Mouse (Mus musculus) gastrocnemius, postnatal 10 days (tissue): ENCODE measurements around the gene Appl1. TPM values are rescaled to one million over a fixed set of nuclear protein-coding genes. Genes with fewer than 3 reads are reported as not detected.
"Not testable (repeated sequence)": the region's sequence is repeated elsewhere in the genome, so short reads cannot be mapped to it uniquely, and the experiment has no call there.

ENCODE experiments used
- DNase-seq: peaks from one replicate; pipeline ENCODE4 v3.0.0; 2021; ENCODE audit warnings: mixed read lengths
- total RNA-seq, 2 experiments: library from RNA; stranded (reverse); gene quantifications; 2 replicates each; pipeline ENCODE4 v1.2.3; 2021

Gene Appl1
- total RNA-seq, 2 experiments from 2014 or later: 19.0 to 28.3 TPM

DNA sequence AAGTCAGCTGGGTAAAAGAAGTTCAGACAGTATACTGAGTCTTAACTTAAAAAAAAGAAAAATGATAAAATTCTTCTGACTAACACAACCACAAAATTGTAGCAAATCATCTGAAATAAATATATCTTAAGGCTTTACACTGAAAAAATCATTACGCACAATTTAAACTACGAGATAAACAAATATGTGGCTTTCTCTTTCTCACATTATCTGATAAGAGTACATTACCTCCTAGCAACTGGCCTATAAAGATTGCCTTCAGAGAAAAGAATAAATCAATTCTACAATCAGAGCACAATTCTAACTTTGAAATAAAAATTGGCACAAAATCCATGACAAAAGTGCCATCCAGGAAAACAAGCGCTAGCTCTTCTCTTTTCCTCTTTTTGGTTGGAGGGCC lies 1.9 kb downstream of the Appl1 start:
- DNase-seq: no peak

DNA sequence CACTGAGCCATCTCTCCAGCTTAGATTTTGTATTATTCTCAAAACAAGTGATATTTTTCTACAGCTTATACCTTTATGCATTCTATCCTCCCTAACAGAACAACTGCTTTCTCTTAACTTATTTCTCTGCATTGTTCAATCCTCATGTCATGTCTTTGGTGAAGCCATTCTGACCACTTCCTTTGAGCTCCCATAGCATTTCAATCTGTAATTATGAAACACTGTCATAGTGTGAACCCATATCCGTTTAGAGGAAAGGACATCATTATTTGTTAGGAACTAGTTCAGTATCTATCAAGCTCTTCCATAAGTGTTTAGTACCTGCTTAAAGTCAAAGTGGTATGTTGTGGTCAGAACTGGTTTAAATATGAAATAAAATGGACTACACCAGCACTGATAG lies 10.5 kb downstream of the Appl1 start:
- DNase-seq: no peak

DNA sequence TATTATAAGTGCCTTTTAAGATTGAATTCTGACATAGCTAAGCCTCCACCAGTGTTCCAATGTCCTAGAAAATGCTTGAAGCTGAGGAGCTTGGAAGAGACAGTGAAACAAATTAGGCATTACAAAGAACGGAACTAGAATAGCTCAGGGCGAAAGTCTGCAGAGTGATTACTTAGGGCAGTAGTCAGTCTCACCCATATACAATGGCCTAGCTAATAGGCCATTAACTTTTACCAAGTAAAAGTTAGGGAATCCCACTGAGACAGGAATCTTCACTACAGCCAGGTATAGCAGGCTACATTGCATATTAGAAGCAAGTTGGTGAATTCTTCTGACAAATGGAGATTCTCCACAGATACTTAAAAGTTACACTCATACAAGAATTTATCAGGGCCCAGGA lies 14.9 kb downstream of the Appl1 start:
- not testable (repeated sequence) for DNase-seq

DNA sequence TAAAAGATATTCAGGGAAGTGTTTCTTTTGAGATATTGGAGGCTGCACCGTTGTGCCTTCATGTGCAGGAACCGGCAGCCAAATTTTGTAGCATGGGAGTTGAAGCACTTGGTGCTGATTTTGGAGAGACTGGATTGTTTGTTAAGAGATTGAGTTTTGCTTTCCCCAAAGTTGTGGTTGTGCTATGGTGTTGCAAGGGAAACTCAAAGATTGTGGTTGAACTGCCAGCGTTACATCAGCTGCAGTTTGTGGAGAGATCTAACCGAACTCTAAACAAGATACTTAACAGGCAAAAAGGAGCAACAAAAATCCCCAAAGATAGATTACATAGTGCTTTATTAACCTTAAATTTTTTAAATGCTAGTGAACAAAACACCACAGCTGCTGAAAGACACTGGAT lies 35.5 kb downstream of the Appl1 start:
- no peak for DNase-seq

DNA sequence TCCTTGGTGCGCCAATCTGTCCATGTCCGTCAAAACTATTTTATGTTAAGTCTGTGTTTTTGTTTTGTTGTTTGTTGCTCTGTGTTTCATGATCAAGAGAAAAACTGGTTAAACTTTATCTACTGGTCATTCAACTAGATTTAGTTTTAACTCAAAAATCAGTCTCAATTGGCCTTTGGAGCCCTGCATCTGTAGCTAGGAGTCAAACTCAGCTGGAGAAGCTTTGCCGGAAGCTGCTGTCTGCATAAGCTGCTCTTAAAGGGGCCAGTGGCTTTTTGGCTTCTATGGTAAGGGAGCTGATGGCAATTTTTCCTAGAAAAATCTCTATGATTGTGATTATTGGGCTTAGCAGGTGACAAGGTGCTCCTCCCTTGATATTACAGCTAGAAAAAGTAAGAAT lies 36.1 kb downstream of the Appl1 start:
- DNase-seq: no peak

DNA sequence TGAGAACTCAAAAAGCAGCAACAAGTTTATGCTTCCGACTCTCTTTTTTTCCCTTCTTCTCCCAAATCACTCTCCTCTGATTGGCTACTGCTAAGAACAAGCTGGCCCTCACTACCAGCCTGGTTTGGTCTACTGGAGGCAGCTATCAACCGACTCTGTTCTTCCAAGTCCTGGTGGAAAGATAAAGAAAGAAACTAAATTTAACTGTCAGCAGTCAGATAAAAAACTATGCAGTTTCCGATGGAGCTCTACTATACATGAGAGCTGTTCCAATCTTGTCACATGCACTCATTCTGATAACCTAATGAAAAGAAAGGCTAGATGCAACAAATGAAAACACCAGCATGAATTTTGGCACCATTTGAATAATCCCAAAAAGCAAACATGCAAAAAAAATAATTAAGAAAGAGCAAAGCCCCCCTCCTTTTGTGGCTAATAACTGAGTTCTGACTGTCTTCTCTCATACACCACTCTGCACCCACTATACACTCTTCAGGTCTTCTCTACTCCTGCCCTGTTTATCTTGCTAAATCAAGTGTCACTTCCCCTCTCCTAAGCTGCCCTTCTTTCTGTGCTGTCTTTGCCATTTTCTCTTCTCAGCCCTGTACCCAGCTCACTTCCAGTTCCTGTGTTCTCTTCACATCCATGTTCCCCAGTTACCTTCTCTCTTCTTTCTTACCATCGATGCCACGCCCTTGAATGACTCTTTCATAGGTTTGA lies 47.2 kb downstream of the Appl1 start:
- DNase-seq: no peak

DNA sequence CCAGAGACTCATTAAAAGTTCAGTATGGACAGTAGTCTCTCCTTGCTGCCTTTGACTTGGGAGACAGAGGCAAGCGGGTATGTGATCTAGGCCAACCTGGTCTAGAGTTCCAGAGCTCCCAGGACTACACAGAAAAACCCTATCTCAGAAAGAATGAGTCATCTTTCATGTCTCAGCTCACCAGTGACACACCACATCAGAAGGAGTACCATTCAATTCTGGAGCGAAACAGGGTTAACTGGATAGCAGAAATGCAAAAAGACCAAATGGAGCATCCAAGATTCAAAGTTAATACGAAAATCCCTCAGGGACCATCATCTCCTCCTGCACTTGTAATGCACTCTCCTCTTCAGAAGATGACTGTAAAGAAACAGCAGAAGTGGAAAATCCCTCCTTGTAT lies 51.7 kb downstream of the Appl1 start:
- no peak for DNase-seq

DNA sequence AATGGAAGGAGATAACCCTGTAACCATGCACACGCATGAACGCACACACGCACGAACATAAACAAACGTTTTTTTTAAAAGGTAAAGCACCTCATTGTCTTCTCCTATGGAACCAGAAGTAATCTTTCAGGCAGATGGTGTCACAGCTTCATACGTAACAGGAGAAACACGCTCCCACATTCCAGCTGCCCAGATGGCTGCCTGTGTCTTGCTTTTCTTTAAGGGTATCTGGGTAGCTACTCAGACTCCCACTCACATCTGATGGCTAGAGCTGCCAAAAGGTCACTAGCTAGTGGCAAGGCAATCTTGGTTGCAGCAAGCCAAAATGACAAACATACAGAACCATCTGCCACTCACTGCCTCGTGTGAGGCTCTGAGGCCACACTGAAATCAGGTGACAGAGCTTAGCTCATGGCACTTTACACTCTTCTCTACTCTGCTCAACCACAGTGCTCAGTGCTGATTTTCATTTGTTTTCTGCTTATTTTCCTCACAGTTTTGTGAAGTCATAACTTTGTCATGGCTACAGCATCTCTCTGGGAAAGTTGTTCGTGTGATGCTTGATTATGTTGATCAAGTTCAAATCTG lies 57.3 kb downstream of the Appl1 start:
- DNase-seq: no peak

DNA sequence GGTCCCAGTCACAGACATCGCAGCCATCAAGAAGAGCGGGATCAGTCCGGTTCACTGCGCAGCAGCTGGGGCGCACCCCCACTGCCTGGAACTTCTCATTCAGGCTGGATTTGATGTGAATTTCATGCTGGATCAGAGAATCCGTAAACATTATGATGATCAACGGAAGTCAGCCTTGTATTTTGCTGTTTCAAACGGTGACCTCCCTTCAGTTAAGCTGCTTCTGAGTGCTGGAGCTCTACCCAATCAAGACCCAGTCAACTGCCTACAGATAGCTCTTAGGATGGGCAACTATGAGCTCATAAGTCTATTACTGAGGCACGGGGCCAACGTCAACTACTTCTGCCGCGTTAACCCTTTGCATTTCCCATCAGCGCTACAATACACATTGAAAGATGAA lies 59.2 kb downstream of the Appl1 start:
- no peak for DNase-seq

DNA sequence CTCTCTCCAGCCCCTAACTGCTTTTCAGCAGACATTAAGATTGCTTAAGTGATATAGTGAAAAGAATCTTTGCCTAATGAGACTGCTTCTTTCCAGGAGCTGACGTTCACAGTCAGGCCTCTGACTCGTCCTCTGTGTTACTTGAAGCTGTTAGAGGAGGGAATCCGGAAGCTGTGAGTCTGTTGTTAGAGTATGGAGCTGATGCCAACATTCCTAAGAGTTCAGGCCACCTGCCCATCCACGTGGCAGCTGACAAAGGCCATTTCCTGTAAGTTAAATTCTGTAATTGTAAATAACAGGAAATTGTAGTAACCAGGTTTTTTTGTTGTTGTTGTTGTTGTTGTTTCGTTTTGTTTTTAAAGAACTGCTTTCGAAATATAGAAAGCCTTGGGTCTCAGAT lies 59.8 kb downstream of the Appl1 start:
- DNase-seq: no peak

DNA sequence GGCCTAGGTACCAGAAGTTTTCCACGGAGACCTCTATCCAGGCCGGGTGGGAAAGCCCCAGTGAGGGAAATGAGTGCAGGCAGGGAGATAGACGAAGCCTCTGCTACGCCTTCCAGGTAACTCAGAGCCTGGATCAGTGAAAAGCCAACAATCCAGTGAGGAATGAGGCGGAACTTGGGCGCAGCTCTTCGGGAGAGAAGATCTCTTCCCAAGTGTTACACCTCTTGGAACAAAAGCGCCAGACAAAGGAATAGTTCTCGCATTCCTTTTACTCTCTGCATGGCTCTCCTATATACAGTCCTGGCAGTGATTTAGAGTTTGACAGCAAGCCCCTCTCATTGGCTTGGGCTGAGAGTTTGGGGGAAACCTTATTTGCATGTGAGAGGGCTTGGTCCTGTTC lies 60.6 kb downstream of the Appl1 start:
- not testable (repeated sequence) for DNase-seq

DNA sequence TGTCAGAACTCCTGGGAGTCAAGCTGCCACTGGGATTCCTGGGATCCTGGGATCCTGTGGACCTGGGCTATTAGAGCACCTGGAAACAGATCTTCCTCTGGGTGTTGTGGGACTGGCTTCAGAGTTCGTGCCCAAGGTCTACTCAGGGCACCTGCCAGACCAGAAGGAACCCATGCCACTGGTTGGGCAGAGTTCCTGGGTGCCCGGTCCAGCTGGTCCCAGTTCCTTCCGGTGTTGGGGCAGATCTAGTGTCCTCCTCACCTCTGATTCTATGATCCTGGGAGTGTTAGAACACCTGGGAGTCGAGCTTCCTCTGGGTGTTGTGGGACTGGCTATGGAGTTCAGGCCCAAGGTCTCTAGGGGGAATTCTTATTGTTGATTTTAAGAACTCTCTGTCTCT lies 63.6 kb downstream of the Appl1 start:
- no peak for DNase-seq

DNA sequence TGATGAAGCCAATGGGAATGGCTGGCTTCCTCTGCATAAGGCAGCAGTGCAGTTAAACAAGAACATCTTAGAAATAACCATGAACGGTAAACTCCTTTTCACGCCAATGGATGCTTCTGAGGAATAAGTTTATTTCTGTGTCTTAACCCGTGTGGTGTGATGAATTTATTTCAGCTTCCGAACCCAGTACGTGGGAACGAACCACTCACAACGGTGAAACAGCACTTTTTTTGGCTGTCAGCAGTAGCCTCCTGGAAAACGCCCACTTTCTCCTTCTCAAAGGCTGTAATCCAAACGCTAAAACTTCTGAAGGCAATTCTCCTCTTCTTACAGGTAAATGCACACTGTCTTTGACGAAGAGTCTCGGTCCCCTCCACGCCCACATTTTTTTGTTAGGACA lies 70.1 kb downstream of the Appl1 start:
- DNase-seq: no peak

DNA sequence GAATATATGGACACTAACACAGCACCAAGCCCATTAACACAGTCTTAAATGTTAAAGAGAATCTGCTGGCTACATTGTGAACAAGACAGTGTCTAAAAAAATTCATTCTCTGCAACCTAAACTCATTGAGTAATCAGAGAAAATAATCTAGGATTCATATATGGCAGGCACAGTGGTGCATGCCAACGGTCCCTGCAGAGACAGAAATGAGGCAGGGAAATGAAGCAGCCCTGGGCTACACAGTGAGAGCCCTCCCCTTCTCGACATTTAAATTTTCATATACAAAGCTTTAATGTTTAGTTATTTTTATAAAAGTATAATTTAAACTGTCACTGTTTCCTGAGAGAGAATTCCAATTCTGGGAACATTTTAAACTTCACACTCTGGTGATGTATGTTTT lies 71.5 kb downstream of the Appl1 start:
- no peak for DNase-seq

DNA sequence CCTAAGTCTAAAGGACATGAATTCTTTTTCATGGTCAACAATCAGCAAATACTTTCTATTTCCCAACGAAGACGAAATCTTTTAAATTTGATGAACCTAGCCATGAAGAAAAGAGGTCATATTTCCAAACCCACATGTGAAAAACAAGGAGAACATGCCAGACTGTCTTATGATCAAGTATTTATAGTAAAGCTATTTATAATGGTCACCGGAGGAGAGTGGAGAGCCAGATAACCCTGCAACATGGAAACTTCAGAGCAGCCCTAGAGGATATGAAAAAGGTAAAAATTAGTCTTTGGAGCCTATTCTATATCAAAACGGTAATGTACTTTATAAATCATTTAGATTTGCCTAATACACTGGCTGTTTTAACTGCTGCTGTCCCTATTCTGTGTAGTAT lies 76.6 kb downstream of the Appl1 start, which contains the start of gene Asb14:
TSS of gene Asb14 (plus strand) at position 166 of the 400 bp plus-strand sequence.
- DNase-seq: no peak

DNA sequence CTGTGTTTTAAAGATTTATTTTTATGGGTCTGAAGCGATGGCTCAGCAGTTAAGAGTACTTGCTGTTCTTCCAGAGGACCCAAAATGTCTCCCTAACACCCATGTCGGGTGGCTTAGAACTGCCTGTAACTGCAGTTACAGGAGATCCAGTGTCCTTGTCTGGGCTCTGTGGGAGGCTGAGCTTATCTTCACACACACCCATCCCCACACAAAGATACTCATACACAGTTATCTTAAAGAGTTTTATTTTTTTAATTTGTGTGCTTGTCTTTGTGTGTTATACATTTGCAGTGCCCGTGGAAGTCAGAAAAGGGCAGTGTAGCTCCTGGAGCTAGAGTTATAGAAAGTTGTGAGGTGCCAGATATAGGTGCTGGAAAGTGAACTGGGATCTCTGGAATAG lies 80.3 kb downstream of the Appl1 start:
- DNase-seq: no peak

DNA sequence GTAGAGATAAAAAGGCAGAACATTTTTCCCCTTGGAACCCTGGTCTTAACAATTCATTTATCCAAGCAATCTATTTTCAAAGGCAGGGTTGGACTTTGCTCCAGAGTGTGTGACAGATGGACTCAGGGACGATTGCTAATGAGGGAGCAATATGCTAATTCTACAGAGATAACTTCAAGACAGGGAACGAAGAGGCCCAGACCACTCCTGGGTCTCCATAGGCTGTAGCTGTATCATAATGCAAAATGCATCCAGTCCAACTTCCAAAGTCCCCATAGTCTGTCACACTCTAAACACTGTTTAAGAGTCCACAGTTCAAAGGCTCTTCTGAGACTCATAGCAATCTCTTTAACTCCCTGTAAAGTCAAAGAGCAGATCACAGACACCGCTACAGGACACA lies 83.8 kb downstream of the Appl1 start:
- no peak for DNase-seq

DNA sequence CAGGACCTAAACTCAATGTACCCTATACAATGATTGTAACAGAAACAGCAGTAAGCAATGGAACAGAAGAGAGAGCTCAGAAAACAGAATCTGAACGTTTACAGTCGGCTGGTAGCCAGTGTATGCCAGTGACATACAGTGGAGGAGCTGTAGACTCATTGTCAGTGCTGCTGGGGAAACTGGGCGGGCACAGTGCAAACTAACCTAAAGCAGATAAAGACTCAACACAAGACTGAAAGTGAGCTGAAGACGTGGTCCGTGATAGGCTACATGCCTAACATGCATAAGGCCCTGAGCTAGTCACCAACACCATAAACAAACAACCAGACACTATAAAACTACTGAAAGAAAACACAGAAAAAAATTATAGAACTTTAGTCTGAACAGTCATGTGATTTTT lies 89.3 kb downstream of the Appl1 start:
- DNase-seq: no peak

DNA sequence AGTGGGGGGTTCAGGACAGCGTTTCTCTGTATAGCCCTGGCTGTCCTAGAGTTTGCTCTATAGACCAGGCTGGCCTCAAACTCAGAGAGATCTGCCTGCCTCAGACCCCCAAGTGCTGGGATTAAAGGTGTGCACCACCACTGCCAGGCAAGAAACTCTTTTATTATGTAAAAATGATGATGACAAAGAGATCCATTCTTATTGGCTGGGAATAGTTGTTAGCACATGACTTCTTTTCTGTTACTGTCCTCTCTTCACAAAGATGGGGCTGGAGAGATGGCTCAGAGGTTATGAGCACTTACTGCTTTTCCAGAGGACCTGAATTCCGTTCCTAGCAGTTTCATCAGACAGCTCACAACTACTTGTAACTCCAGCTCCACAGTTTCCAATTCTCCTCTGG lies 91.1 kb downstream of the Appl1 start:
- no peak for DNase-seq

DNA sequence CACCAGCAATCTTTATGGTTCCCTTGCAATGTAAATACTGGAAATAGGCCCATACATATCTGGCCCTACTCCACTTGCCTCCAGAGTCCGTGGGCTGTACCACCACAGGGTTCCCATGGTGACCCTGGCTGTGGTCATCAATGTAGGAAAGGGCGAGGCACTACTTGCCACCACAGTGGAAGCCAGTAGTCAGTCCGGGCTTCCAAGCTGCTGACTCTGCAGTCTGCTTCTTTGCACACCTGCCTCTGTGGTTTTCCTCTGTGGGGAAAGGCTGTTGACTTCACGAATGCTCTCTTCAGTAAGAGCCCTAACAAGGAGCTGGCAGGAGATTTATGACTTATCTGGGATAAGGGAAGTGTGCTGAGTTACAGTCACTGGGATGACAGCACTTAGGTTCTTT lies 92.3 kb downstream of the Appl1 start:
- no peak for DNase-seq
